Mouse (Mus musculus) hindbrain, embryonic 12.5 days (tissue): ENCODE measurements at regions not wholly inside any gene's neighbourhood (a gene's known extent, or its start where the extent isn't known, plus 50 kb on each side); places are given as distances from the start of the nearest gene placed in this dataset. TPM values are rescaled to one million over a fixed set of nuclear protein-coding genes. Genes with fewer than 3 reads are reported as not detected.
"Not testable (repeated sequence)": the region's sequence is repeated elsewhere in the genome, so short reads cannot be mapped to it uniquely, and the experiment has no call there.

ENCODE experiments used
- ATAC-seq: fragments of 200-750 bp; cut with Nextera tagmentation; 2 replicates; pipeline ENCODE4 v1.8.0; 2017; ENCODE audit warnings: moderate TSS enrichment; ENCODE audit not compliant: low FRiP score
- H3K27ac ChIP-seq: fragments of 300-500 bp; sonication (generic); 2 replicates; pipeline ENCODE4 v1.5.1; 2016; ENCODE audit warnings: mild to moderate bottlenecking
- H3K27me3 ChIP-seq: fragments of 300-500 bp; sonication (generic); 2 replicates; pipeline ENCODE4 v1.6.1; 2016; ENCODE audit warnings: mild to moderate bottlenecking
- H3K36me3 ChIP-seq: fragments of 300-500 bp; sonication (generic); 2 replicates; pipeline ENCODE4 v1.6.1; 2016; ENCODE audit warnings: mild to moderate bottlenecking
- H3K4me1 ChIP-seq: fragments of 300-500 bp; sonication (generic); 2 replicates; pipeline ENCODE4 v1.6.1; 2016
- H3K4me2 ChIP-seq: fragments of 300-500 bp; sonication (generic); replicated peaks from 2 replicates; pipeline ENCODE4 v1.6.1; 2016; ENCODE audit warnings: mild to moderate bottlenecking
- H3K4me3 ChIP-seq: fragments of 300-500 bp; sonication (generic); 2 replicates; pipeline ENCODE4 v1.5.1; 2016; ENCODE audit warnings: mild to moderate bottlenecking
- H3K9ac ChIP-seq: fragments of 300-500 bp; sonication (generic); 2 replicates; pipeline ENCODE4 v1.6.1; 2016; ENCODE audit warnings: mild to moderate bottlenecking, moderate library complexity
- H3K9me3 ChIP-seq: fragments of 300-500 bp; sonication (generic); replicated peaks from 2 replicates; pipeline ENCODE4 v1.6.1; 2016; ENCODE audit warnings: mild to moderate bottlenecking
- WGBS: fragments of 180-500 bp; shearing (Covaris S2); methylation state at CpG from one replicate; pipeline ENCODE4 v1.1.7; 2016; 5-methylcytosine and 5-hydroxymethylcytosine counted together
- microRNA-seq: library from miRNA; unstranded; fragments of <30 nt; microRNA quantifications from one replicate; pipeline ENCODE4, GENCODE M21; 2017

DNA sequence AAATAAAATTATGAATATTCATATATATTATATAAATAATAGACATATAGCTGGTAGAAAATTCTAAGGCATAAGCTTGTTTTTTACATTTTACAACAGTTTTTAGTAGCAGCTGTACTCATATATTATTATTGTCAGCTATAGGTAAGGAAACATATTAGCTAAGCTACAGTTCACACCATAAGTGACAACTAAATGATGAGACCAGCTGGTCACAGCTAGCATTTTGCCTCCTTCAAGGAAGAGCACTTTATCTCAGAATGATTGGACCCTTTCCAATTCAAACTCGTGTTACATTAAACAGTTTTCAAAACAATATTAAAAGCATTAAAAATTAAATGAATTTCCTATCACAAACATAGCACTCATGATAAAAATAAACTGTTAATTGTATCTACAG is 157.3 kb upstream of the Klhl1 start:
- no peaks in the 10 kb centered on the region for H3K36me3 ChIP-seq
- WGBS, result 74% methylated on average over 1 of the region's 1 CpGs
- no peak for ATAC-seq
- H3K27me3 ChIP-seq, result no peaks in the 10 kb centered on the region
- H3K9me3 ChIP-seq, result no peaks in the 10 kb centered on the region
- no peak overlapping the region for H3K9ac ChIP-seq
- H3K4me3 ChIP-seq, result no peak overlapping the region
- no peaks in the 10 kb centered on the region for H3K4me1 ChIP-seq
- H3K4me2 ChIP-seq, result no peak overlapping the region
- H3K27ac ChIP-seq, result no peak overlapping the region

GRCm38 (mm10) chr14:96668635-96669034 is 149.7 kb upstream of the Klhl1 start:
- Histone ChIP-seq H3K9ac (no peak overlapping the region), H3K4me1 (no peaks in the 10 kb centered on the region)
- 86% methylated on average over 2 of the region's 2 CpGs for WGBS

DNA sequence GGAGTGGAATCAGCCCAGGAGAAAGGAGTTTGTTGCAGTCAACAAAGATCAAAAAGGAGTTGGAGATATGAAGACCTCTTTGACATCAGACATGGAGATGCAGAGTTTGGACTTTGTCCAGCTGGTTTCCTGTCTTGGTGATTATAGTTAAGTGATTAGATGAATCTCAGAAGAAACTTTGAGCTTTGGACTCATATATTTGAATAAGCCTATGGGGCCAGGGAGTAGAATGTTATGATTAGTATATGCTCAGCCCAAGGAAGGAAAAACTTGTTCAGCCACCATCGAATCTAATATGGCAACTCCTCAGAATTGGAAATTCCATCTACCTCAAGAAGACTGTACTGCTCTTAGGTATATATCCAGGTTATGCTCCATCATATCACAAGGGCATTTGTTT is 137.6 kb upstream of the Klhl1 start:
- Histone ChIP-seq H3K9me3 (no peaks in the 10 kb centered on the region), H3K27ac (no peak overlapping the region), H3K27me3 (no peaks in the 10 kb centered on the region), H3K36me3 (no peaks in the 10 kb centered on the region), H3K4me2 (no peak overlapping the region), H3K4me3 (no peak overlapping the region), H3K4me1 (no peaks in the 10 kb centered on the region), H3K9ac (no peak overlapping the region)
- WGBS, result 94% methylated on average over 1 of the region's 1 CpGs
- no peak for ATAC-seq

More at GRCm38 (mm10) chr14:96668635-96669034, 149.7 kb upstream of the Klhl1 start:
- Histone ChIP-seq H3K27me3 (no peaks in the 10 kb centered on the region), H3K4me3 (no peak overlapping the region), H3K27ac (no peak overlapping the region), H3K4me2 (no peak overlapping the region), H3K36me3 (no peaks in the 10 kb centered on the region), H3K9me3 (no peaks in the 10 kb centered on the region)
- no peak for ATAC-seq

DNA sequence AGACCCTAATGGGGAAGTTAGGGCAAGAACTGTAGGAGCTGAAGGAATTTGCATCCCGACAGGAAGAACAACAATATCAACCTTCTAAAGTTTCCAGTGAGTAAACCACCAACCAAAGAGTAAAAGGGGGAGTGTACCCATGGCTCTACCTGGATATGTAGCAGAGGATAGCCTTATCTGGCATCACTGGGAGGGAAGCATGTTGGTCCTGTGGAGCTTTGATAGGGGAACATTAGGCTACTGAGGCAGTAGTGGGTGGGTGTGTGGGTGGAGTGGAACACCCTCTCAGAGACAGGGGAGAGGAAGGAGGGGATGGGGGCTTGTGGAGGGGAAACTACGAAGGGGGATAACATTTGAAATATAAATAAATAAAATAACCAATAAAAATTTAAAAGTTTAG is 111.4 kb upstream of the Klhl1 start:
- Histone ChIP-seq H3K27ac (no peak overlapping the region), H3K27me3 (no peaks in the 10 kb centered on the region), H3K9ac (no peak overlapping the region), H3K4me2 (no peak overlapping the region), H3K36me3 (no peaks in the 10 kb centered on the region), H3K4me1 (no peaks in the 10 kb centered on the region), H3K4me3 (no peak overlapping the region), H3K9me3 (no peaks in the 10 kb centered on the region)
- ATAC-seq, result no peak
- 75% methylated on average over 2 of the region's 2 CpGs for WGBS

DNA sequence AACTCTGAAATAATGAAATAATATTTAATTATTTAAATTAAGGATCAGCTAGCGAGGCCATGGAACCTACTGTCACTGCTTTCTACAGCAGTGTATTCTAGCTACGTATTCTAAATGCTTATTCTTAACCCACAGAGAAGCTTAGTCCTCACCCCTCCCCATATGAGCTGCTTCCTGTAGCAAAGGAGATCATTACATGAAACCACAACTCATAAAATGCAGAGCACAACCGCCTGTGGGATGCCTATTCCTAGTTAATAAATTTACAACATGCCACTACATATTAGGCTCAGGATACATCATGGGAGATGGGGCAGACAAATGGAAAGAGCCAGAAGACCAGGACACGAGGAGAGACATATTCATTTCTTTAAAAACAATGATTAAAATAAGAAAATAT is 87.8 kb upstream of the Klhl1 start:
- no peak for ATAC-seq
- Histone ChIP-seq H3K4me3 (no peak overlapping the region), H3K4me1 (no peaks in the 10 kb centered on the region), H3K9me3 (no peaks in the 10 kb centered on the region), H3K4me2 (no peak overlapping the region), H3K9ac (no peak overlapping the region), H3K36me3 (no peaks in the 10 kb centered on the region), H3K27me3 (no peaks in the 10 kb centered on the region), H3K27ac (no peak overlapping the region)
- 77% methylated on average over 4 of the region's 4 CpGs for WGBS

DNA sequence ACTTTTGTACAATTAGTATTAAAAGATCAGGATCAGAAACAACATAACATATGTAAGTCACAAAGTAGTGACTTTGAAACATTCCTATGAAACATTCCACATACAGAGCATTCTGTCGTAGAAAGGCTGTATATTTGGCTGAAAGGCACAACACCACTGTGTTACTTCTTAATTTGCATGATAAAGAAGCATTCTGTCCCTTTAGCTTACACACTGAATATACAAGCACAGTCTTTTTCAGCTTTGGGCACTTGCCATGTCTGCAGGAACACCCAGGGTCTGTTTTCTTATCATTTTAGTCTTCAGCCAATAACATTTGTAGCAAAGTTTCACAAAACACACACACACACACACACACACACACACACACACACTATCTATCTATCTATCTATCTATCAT is 82.2 kb upstream of the Klhl1 start:
- ATAC-seq, result peak; percentile 81
- 35% methylated on average over 1 of the region's 1 CpGs for WGBS
- H3K27ac ChIP-seq, result not testable (repeated sequence)

DNA sequence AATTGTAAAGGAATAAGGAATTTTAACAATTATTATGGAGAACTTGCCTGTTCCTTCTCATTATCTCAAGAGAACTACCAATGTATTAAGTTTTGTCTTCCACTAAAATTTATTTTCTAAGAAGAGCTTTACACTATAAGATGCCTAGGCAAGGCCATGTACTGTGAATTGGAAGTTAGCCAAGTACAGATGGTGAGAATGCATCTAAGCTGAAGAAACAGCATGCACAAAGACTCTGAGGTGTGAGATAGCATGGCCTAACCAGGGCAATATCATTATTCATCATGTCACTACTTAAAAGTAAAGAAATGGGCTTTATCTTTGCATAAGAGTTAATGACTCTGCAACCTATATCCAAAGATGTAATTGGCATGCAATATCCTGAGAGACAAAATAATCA is 73.1 kb upstream of the Klhl1 start:
- no peak for ATAC-seq

More for the DNA sequence above, 82.2 kb upstream of the Klhl1 start:
- H3K9ac ChIP-seq, H3K4me2 ChIP-seq, H3K27me3 ChIP-seq, H3K9me3 ChIP-seq, H3K4me1 ChIP-seq, H3K4me3 ChIP-seq, H3K36me3 ChIP-seq: not testable (repeated sequence)

More for the DNA sequence above, 73.1 kb upstream of the Klhl1 start:
- no peaks in the 10 kb centered on the region for H3K27me3 ChIP-seq
- H3K9me3 ChIP-seq, result no peaks in the 10 kb centered on the region
- no peaks in the 10 kb centered on the region for H3K36me3 ChIP-seq
- no peak overlapping the region for H3K9ac ChIP-seq
- H3K4me3 ChIP-seq, result no peak overlapping the region
- no peak overlapping the region for H3K4me2 ChIP-seq
- H3K4me1 ChIP-seq, result no peaks in the 10 kb centered on the region
- H3K27ac ChIP-seq, result no peak overlapping the region

Small RNA genes in the stretch of these regions (microRNA-seq; reads per million reads assigned to microRNA genes)
- not detected for gene Gm27441
